Mouse (Mus musculus) lung, adult 10 weeks (tissue): ENCODE results near the gene Myh7. TPM values are rescaled to one million over a fixed set of nuclear protein-coding genes. Genes with fewer than 3 reads are reported as not detected.

Source experiments
- polyA plus RNA-seq: library from polyadenylated mRNA; stranded (reverse); fragments of 350-450 nt; fragmentation: Illumina TruSeq; extraction: RNeasy Lipid Tissue Mini Kit (QIAGEN cat#74804); gene quantifications from one replicate; pipeline ENCODE4 v1.2.3, GENCODE M21; 2014; ENCODE audit warnings: low read depth, low replicate concordance; ENCODE audit not compliant: insufficient read depth

Myh7 gene
- polyA plus RNA-seq: 10.6 TPM

DNA sequence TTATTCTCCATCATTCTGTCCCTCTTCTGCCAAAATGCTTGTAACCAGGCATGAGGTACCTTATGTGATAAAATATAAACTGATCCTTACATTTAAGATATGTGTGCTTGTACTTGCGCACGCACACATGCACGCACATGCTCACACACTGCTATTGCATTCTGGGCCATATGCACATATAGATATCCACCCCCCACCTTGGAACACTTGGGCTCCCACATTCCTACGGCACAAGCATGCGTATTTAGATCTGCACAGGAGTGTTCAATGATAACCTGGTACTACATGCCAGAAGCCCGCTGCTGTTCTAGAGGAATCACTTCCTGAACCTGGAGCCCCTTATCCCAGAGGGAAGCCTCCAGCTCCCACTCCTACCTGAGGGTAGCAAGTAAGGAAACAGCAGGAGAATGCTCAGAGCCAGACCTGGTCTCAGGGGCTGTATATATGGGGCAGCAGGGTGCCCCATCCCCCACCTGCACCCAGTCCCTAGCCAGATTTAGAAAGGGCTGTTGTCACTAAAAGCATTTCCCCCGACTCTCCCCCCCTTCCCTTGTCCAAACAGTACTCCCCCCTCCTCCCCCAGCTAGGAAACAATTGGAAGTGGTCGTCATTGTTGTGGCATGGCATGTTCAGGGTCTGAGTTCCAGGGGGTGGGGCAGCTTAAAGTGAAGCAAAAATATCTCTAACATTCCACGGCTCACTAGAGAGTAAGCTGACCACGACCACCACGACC is at the start of gene Myh7:
Gene Myh7 (minus strand): TSS at position 491 of the 733 bp plus-strand sequence.

DNA sequence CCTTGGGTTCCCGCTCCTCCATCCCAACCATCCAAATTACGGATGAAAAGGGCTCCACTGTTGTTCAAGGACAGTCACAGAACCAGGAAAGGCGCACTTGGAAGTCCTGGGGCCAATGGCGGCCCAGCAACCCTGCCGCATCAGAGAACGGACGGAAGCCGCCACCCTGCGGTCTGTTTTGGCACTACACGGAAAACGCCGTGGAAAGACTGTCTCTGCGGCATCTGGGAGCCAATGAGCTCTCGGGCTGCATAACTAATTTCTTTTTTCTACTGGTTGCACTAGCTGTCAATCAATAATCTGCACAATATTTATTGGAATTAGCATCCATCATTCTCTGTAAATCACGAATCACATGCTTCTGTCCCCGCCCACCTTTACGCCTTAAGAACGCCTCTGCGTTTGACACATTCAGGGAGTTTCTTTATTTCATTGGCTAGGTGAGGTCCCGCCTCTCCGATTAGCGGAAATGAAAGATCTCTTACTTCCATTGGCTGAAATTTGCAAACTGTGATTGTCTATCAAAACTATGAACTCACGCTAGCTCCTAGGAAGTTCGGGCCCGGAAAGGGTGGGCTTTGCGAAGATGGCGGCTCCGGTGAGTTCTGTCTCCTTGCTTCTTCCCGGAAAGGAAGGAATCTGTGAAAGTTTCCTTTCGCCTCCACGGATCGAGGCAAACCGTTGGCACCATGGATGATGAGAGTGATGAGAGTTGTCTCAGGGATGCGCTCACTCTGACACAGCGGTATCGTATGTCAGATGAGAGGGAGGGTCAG is 20.8 kb upstream of the Myh7 start, which contains the start of gene Ngdn:
Gene Ngdn (plus strand): TSS at position 464 of the 776 bp plus-strand sequence.

DNA sequence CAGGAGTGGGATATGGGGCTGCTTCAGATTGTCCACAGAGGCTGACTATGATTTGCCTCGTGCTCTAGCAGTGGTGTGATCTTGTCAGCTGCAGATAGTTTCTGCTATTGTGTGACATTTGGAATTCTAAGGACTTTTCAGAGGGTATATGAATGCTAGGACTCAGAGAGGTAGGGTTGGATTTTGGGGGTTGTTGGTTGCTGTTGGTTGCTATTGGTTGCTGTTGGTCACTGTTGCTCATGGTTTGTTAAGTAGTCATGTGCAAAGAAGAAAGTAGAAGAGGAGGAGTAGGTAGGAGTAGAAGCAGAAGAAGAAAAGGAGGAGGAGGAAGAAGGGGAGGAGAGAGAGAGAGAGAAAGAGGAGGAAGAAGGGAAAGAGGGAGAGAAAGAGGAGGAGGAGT is 17.8 kb downstream of the Myh7 start, which contains the start of gene Gm17428:
Gene Gm17428 (plus strand): TSS at position 301 of the 400 bp plus-strand sequence.

DNA sequence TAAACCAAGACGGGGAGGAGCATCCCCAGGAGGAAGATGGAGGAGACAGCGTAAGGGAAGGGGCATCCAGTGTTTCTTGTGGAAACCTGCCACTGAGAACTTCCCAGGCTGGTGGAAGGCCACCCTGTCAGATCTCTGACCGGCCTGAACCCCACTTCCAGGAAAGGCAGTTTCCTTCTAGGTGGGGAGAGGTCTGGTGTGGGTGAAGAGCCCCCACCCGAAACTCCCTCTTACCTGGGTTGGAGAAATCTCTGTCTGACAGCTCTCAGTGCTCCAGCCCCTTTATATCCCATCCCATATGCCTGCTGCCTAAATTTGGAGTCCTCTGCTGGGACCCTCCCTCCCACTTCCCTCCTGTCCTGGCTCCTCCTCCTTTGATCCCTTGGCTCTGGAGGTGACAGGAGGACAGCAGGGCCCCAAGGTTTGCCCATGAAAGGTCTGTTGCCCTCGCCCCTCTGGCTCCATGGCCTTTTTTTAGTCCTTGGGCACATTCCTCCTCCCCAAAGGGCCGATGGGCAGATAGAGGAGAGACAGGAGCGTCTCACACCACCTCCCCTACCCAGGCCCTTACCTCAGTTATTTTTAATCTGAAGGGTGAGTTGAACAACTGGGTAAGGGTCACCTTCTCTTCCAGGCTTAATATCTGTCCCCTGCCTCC is 28.0 kb downstream of the Myh7 start, which contains the start of gene Myh6:
Gene Myh6 (minus strand): TSS at position 608 of the 658 bp plus-strand sequence.

GRCm38 (mm10) chr14:54935904-54936830 is 58.3 kb downstream of the Myh7 start, which contains the start of gene Cmtm5:
Gene Cmtm5 (plus strand): TSS chr14:54936261.

DNA sequence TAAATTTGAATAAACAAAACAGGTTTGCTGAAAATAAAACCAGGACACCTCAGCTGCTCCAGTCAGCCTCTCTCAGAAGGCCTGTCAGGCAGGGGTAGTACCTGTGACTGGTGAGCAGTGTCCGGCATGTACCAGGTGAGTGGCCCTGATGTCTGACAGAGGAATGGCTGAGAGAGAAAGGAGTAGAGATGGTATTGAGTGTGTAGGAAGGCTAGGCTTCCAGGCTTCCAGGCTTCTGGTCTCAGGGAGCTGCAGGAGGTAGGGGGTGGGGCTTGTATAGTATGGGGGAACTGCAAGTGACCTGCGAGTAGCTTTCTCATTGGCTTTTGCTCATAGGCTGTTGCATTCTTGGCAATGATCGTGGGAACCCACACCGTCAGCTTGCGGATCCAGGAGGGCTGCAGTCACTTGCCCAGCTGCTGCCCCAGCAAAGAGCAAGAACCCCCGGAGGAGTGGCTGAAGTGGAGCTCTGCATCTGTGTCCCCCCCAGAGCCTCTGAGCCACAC is 61.7 kb downstream of the Myh7 start, which contains the start of gene Il25:
Gene Il25 (plus strand): TSS at position 51 of the 506 bp plus-strand sequence.

GRCm38 (mm10) chr14:54925349-54926342 is 68.8 kb downstream of the Myh7 start, which contains the start of gene Efs:
Gene Efs (minus strand): TSS chr14:54926126.

Other genes with a start within 250 kb of the Myh7 start
- 1.4 TPM for gene Slc7a8, start 212.7 kb downstream of the Myh7 start, polyA plus RNA-seq
- not detected for gene Rnf212b, start 180.5 kb downstream of the Myh7 start, polyA plus RNA-seq
- gene Homez, start 123.7 kb downstream of the Myh7 start, polyA plus RNA-seq: 2.8 TPM
- 8.1 TPM for gene Ppp1r3e, start 117.1 kb downstream of the Myh7 start, polyA plus RNA-seq
- gene Bcl2l2, start 111.2 kb downstream of the Myh7 start, polyA plus RNA-seq: 36.2 TPM
- not detected for gene Gm20521, start 111.2 kb downstream of the Myh7 start, polyA plus RNA-seq
- 89.4 TPM for gene Pabpn1, start 102.1 kb downstream of the Myh7 start, polyA plus RNA-seq
- 9.3 TPM for gene Slc22a17, start 81.5 kb downstream of the Myh7 start, polyA plus RNA-seq
- gene Efs, start 68.5 kb downstream of the Myh7 start, polyA plus RNA-seq: 3.3 TPM
- gene Il25, start 61.9 kb downstream of the Myh7 start, polyA plus RNA-seq: not detected
- not detected for gene Cmtm5, start 58.4 kb downstream of the Myh7 start, polyA plus RNA-seq
- 170 TPM for gene Myh6, start 27.7 kb downstream of the Myh7 start, polyA plus RNA-seq
- not detected for gene Gm17428, start 17.7 kb downstream of the Myh7 start, polyA plus RNA-seq
- 49.9 TPM for gene Ngdn, start 20.8 kb upstream of the Myh7 start, polyA plus RNA-seq
- gene Zfhx2, start 97.7 kb upstream of the Myh7 start, polyA plus RNA-seq: 0.37 TPM
- 7.4 TPM for gene Thtpa, start 100.2 kb upstream of the Myh7 start, polyA plus RNA-seq
- 16.4 TPM for gene Ap1g2, start 112.0 kb upstream of the Myh7 start, polyA plus RNA-seq
- 0.07 TPM for gene Jph4, start 122.3 kb upstream of the Myh7 start, polyA plus RNA-seq
- not detected for gene Dhrs2, start 227.4 kb upstream of the Myh7 start, polyA plus RNA-seq